Mouse (Mus musculus) liver, adult (tissue): ENCODE measurements around the gene Coro2b.
A peak's percentile ranks its signal among the peaks of the same experiment; 100 is the strongest.

Experiments used
- GATA4 ChIP-seq: IDR thresholded peaks from 2 replicates; pipeline ENCODE4 v1.6.1; 2014; ENCODE audit warnings: mild to moderate bottlenecking, low read length; ENCODE audit not compliant: insufficient replicate concordance

The Coro2b gene

DNA sequence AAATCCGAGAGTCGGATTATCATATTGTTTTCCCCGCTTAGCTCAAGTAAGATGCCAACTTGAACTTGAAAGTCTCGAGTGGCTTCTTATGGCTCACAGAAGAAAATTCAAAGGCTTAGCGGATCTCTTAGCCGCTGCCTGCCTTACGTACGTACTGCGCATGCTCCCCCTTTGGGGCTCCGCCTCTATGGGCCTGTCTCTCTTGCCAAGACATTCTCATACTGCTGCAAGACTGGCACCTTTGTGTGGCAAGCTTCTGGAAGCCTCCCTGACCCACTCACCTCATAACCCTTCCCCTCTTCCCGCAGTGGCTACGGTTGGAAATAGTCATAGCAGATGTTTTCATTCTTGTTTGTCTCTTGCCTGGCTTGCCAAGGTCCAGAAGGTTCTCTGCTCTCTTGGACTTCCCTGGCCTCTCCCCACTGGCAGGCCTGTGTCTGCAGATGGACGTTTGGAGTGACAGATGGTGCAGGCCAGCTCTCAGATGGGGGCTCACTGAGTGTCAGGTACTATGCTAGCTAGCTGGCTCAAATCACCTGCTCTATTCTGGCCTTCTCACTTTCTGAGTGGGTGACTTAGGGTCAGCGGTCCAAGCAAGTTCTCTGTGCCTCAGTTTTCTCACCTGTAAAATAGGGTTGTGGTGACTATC is 65.2 kb downstream of the Coro2b start:
- no peak for TF ChIP-seq GATA4

- no peak for TF ChIP-seq GATA4
Measured at GRCm38 (mm10) chr9:62471041-62471440, 65.8 kb downstream of the Coro2b start.

DNA sequence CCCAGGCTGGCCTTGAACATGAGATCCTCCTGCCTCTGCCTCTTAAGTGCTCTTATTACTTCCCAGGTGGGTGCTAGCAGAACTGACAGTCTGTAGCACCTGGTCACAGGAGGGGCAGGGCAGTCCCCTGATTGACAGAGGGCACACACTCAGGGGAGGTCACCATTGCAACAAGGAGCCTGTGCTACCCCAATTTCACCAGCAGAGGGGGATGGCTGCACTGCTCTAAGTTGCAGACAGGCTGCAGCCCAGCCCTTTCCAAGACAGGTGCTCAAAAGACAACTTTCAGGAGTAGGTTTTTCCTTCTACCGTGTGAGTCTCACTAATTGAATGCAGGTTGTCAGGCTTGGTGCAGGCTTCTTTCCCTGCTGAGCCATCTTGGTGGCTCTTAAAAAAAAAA is 66.4 kb downstream of the Coro2b start:
- TF ChIP-seq GATA4: no peak

DNA sequence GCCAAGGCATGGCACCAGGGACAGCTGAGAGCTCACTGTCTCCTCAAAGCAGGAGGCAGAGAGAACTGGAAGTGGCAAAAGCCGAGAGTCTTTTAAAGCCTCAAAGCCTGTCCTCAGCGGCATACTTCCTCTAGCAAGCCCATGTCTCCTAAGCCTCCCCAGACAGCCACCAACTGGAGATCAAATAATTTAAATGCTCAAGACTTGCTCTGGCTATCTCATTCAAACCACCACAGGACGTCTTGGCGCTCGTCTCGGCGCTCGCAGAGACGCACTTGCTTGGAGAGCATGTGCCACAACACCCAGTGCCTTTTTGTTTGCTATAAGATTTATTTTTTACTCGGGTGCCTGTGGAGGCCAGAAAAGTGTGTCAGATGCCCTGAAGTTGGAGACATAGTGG is 67.1 kb downstream of the Coro2b start:
- TF ChIP-seq GATA4: no peak

DNA sequence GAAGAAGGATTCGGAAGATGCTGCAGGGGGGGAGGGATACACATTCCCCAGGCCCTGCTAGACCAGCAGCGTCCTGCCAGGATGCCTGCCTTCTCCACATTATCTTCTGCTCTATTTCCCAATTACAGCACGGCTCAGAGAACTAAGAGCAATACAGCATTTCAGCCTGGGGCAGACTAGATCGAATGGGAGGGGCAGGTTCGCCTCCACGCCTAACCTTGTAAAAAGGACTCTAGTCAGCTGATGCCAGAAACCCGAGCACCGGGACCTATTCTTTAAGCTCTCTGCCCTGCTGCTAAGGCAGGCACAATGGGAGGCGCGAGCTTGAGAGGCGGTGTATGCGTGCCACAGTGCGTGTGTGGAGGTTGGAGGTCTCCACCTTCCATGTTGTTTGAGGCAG is 67.7 kb downstream of the Coro2b start:
- no peak for TF ChIP-seq GATA4

DNA sequence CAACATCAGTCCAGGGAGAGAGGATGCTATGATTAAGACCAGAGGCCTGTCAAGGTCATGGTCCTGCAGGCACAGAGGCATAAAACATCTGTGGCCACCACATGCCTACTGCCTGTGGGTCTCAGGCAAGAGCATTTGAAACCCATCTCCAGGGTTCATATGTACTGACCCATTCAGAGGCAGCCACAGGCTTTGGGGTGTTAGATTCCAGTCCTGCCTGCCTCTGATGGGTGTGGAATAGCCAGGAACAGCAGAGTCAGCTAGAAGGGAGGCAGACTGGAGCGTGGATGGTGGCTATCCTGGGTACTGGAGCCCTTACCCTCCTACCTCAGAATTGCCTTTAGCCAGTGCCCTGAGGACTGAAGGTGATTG is 69.4 kb downstream of the Coro2b start:
- no peak for TF ChIP-seq GATA4

- TF ChIP-seq GATA4: no peak
Measured at GRCm38 (mm10) chr9:62466742-62467412, 70.0 kb downstream of the Coro2b start.

GRCm38 (mm10) chr9:62466053-62466452 is 70.8 kb downstream of the Coro2b start:
- no peak for TF ChIP-seq GATA4

- TF ChIP-seq GATA4: no peak
Measured at GRCm38 (mm10) chr9:62464727-62465126, 72.1 kb downstream of the Coro2b start.

DNA sequence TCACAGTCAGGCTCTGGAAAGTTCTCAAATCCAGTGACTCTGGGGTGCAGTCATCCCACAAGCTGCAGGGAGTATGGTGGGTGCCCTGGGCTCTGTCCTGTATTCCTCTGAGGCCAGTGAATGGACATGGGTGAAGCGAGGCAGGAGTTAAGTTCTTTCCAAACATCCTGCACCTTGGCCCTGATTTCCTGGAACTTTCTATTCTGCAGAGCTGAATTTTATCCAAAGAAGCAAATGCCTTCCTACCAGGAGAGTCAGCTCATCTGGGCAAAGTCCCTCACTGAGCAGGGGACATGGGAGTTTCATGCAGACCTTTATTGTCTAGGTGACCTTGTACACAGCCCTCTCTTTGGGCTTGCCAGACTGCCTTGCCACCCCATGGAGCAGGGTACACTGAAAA is 75.1 kb downstream of the Coro2b start:
- no peak for TF ChIP-seq GATA4

DNA sequence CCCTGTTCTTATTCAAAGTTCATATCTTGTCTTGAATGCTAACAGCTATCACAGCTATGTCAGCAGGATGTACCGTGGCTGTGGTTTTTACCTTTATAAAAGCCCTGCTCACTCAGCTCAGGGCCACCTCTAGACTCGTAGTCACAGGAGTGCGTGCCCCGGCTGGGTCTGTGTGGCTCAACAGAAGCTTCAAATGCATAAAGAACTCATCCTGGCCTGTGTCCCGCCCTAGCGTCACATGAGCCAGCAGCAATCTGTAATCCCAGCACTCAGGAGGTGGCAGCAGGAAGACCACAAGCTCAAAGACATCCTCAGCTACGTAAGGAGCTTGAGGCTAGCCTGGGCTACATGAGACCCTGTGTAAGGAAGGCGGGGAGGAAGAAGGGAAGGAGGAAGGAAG is 75.7 kb downstream of the Coro2b start:
- TF ChIP-seq GATA4: no peak

DNA sequence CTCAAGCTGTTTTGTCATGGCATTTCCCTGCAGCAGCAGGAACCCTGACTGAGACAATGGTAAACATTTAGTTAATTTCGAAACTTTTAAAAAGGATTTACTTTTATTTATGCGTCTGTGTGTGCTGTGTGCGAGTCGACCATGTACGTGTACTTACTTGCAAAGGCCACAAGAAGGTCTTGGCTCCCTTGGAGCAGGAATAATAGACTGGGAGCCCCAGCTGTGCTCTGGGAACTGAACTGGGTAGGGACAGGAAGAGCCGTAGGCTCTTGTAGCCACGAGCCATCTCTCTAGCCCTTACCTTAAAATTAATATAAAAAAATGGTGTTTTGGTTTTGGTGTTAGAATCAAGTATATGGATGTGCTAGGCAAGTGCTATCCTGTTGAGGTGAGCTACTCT is 76.8 kb downstream of the Coro2b start:
- TF ChIP-seq GATA4: no peak

GRCm38 (mm10) chr9:62458457-62458856 is 78.4 kb downstream of the Coro2b start:
- TF ChIP-seq GATA4: no peak

- TF ChIP-seq GATA4: no peak
Measured at GRCm38 (mm10) chr9:62456015-62456414, 80.8 kb downstream of the Coro2b start.

- TF ChIP-seq GATA4: peak; percentile 14; the same call in 1 of the 2 replicates
Measured at GRCm38 (mm10) chr9:62455210-62455969, 81.5 kb downstream of the Coro2b start.

GRCm38 (mm10) chr9:62452373-62452993 is 84.4 kb downstream of the Coro2b start:
- TF ChIP-seq GATA4: no peak

- TF ChIP-seq GATA4: no peak
Measured at GRCm38 (mm10) chr9:62451585-62452372, 85.1 kb downstream of the Coro2b start.
